Mouse (Mus musculus) cerebellum, adult 18-20 months (tissue): Measurements from ENCODE around the gene Olfr63.
"Not testable (repeated sequence)": the region's sequence is repeated elsewhere in the genome, so short reads cannot be mapped to it uniquely, and the experiment has no call there.

Experiments
- DNase-seq, 2 experiments: peaks; one replicate each; pipeline ENCODE4 v3.0.0; 2021

The Olfr63 gene

GRCm38 (mm10) chr17:33264376-33264775 is at the start of gene Olfr63:
Gene Olfr63, plus strand, starts transcription at chr17:33264676.
- no peak for DNase-seq

GRCm38 (mm10) chr17:33221590-33221989 is 42.9 kb upstream of the Olfr63 start, which contains the start of gene Olfr1564:
Gene Olfr1564, minus strand, starts transcription at chr17:33221690.
- no peak for DNase-seq

- DNase-seq: not testable (repeated sequence)
These were observed 27.8 kb upstream of the Olfr63 start for GRCm38 (mm10) chr17:33236646-33237045.

- not testable (repeated sequence) for DNase-seq
These were observed 9.8 kb upstream of the Olfr63 start, which contains the start of gene Zfp955a for GRCm38 (mm10) chr17:33254530-33255318. Gene Zfp955a, minus strand, starts transcription at chr17:33255145.

GRCm38 (mm10) chr17:33255319-33255657 is 9.2 kb upstream of the Olfr63 start:
- DNase-seq: not testable (repeated sequence)

- no peak for DNase-seq
These were observed 4.4 kb downstream of the Olfr63 start for GRCm38 (mm10) chr17:33268907-33269306.

GRCm38 (mm10) chr17:33289039-33289875 is 24.8 kb downstream of the Olfr63 start, which contains the start of gene Zfp955b:
Gene Zfp955b, plus strand, starts transcription at chr17:33289544.
- DNase-seq: not testable (repeated sequence)

- not testable (repeated sequence) for DNase-seq
These were observed 25.3 kb downstream of the Olfr63 start for GRCm38 (mm10) chr17:33289876-33290149.
